Mouse (Mus musculus): Measurements from ENCODE around the gene Asmt.

Asmt gene

GRCm38 (mm10) chrX:170672594-170673092, at the start of gene Asmt:
Asmt (plus strand) TSS chrX:170672644.
- no peak for DNase-seq (ENCODE audit: low spot score)

DNA sequence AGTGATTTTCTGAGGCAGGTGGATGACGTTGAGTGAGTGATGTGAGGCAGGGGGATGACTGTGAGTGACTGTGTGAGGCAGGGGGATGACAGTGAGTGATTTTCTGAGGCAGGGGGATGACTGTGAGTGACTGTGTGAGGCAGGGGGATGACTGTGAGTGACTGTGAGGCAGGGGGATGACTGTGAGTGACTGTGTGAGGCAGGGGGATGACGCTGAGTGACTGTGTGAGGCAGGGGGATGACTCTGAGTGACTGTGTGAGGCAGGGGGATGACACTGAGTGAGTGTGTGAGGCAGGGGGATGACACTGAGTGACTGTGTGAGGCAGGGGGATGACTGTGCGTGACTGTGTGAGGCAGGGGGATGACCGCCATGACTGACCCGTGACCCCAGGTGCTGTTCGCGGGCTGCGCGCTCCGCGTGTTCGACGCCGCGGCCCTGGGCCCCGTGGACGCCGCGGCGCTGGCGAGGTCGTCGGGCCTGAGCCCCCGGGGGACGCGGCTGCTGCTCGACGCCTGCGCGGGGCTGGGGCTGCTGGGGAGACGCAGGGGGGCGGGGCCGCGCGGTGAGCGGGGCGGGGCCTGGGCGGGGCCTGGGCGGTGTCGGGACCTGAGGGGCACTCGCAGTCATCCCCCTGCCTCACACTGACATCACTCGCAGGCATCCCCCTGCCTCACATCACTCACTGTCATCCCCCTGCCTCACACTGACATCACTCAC, 948 bp downstream of the Asmt start:
- DNase-seq (ENCODE audit: low spot score), result no peak

GRCm38 (mm10) chrX:170674229-170674771, 1.9 kb downstream of the Asmt start:
- DNase-seq (ENCODE audit: low spot score), result peak; percentile 38

- no peak for DNase-seq (ENCODE audit: low spot score)
These were observed 2.7 kb downstream of the Asmt start for GRCm38 (mm10) chrX:170674885-170675876.

- no peak for DNase-seq (ENCODE audit: low spot score)
These were observed 3.6 kb downstream of the Asmt start for GRCm38 (mm10) chrX:170675923-170676605.

- DNase-seq (ENCODE audit: low spot score), result no peak
These were observed 4.3 kb downstream of the Asmt start for GRCm38 (mm10) chrX:170676606-170677239.

DNA sequence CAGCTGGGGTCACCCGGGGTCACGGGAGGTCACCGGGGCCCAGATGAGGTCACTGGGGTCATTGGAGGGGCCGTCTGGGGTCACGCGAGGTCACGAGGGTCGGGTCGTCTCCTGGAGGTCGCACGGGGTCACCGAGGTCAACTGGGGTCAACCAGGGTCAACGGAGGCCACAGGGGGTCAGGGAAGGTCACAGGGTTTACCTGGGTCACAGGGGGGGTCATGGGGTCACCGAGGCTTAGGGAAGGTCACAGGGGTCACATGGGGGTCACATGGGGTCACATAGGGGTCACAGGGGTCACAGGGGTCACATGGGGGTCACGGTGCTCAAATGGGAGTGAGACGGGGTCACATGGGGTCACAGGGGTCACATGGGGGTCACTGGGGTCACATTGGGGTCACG, 4.8 kb downstream of the Asmt start:
- no peak for DNase-seq (ENCODE audit: low spot score)

GRCm38 (mm10) chrX:170677680-170678079, 5.2 kb downstream of the Asmt start:
- no peak for DNase-seq (ENCODE audit: low spot score)
